Mouse (Mus musculus): ENCODE measurements around the gene Klhl25.
"Not testable (repeated sequence)": the region's sequence is repeated elsewhere in the genome, so short reads cannot be mapped to it uniquely, and the experiment has no call there.

The Klhl25 gene

GRCm38 (mm10) chr7:75846942-75847341 lies 1.2 kb upstream of the Klhl25 start:
- DNase-seq: peak; percentile 68

GRCm38 (mm10) chr7:75847489-75847888 lies 621 bp upstream of the Klhl25 start:
- DNase-seq: no peak

GRCm38 (mm10) chr7:75848776-75849670 lies 913 bp downstream of the Klhl25 start:
- peak; percentile 63 for DNase-seq

- DNase-seq: not testable (repeated sequence)
These were observed 2.3 kb downstream of the Klhl25 start for GRCm38 (mm10) chr7:75850396-75850795.

- no peak for DNase-seq
These were observed 3.2 kb downstream of the Klhl25 start for GRCm38 (mm10) chr7:75851290-75851689.

GRCm38 (mm10) chr7:75852363-75852762 lies 4.3 kb downstream of the Klhl25 start:
- DNase-seq: peak; percentile 51

- no peak for DNase-seq
These were observed 5.2 kb downstream of the Klhl25 start for GRCm38 (mm10) chr7:75853171-75853830.

GRCm38 (mm10) chr7:75854231-75854925 lies 6.3 kb downstream of the Klhl25 start:
- DNase-seq: peak; percentile 54

- DNase-seq: no peak
These were observed 6.9 kb downstream of the Klhl25 start for GRCm38 (mm10) chr7:75855028-75855427.

GRCm38 (mm10) chr7:75856259-75856658 lies 8.1 kb downstream of the Klhl25 start:
- DNase-seq: no peak

GRCm38 (mm10) chr7:75859771-75860196 lies 11.7 kb downstream of the Klhl25 start:
- DNase-seq: peak; percentile 66

- DNase-seq: not testable (repeated sequence)
These were observed 13.7 kb downstream of the Klhl25 start for GRCm38 (mm10) chr7:75861638-75862426.

- DNase-seq: not testable (repeated sequence)
These were observed 14.3 kb downstream of the Klhl25 start for GRCm38 (mm10) chr7:75862427-75862781.

GRCm38 (mm10) chr7:75863248-75863911 lies 15.3 kb downstream of the Klhl25 start:
- not testable (repeated sequence) for DNase-seq

- DNase-seq: peak; percentile 71
These were observed 16.9 kb downstream of the Klhl25 start for GRCm38 (mm10) chr7:75865026-75865425.

- DNase-seq: no peak
These were observed 18.4 kb downstream of the Klhl25 start for GRCm38 (mm10) chr7:75866557-75866956.

GRCm38 (mm10) chr7:75868687-75869086 lies 20.6 kb downstream of the Klhl25 start:
- DNase-seq: no peak

GRCm38 (mm10) chr7:75870551-75870950 lies 22.4 kb downstream of the Klhl25 start:
- no peak for DNase-seq

- no peak for DNase-seq
These were observed 24.1 kb downstream of the Klhl25 start for GRCm38 (mm10) chr7:75872255-75872654.

GRCm38 (mm10) chr7:75872697-75873096 lies 24.6 kb downstream of the Klhl25 start:
- no peak for DNase-seq

- no peak for DNase-seq
These were observed 25.1 kb downstream of the Klhl25 start for GRCm38 (mm10) chr7:75873216-75873615.

- DNase-seq: no peak
These were observed 25.6 kb downstream of the Klhl25 start for GRCm38 (mm10) chr7:75873746-75874145.
